Mouse (Mus musculus) kidney, postnatal 0 days (tissue): ENCODE measurements at regions not wholly inside any gene's neighbourhood (a gene's known extent, or its start where the extent isn't known, plus 50 kb on each side); places are given as distances from the start of the nearest gene placed in this dataset.

Source experiments
- ATAC-seq: fragments of 200-750 bp; cut with Nextera tagmentation; replicated peaks from 2 replicates; pipeline ENCODE4 v1.8.0; 2017; ENCODE audit warnings: low read depth, moderate number of reproducible peaks, moderate TSS enrichment, moderate library complexity; ENCODE audit not compliant: low FRiP score
- DNase-seq: peaks from one replicate; pipeline ENCODE4 v3.0.0-alpha.2; 2016; ENCODE audit warnings: low spot score
- H3K27ac ChIP-seq: fragments of 300-500 bp; sonication (generic); 2 replicates; pipeline ENCODE4 v1.5.1; 2014; ENCODE audit warnings: mild to moderate bottlenecking
- H3K27me3 ChIP-seq: fragments of 300-500 bp; sonication (generic); 2 replicates; pipeline ENCODE4 v1.6.1; 2014; ENCODE audit warnings: low read length, mixed read lengths; ENCODE audit not compliant: insufficient read depth
- H3K36me3 ChIP-seq: fragments of 300-500 bp; sonication (generic); 2 replicates; pipeline ENCODE4 v1.6.1; 2014; ENCODE audit warnings: low read length, mixed read lengths; ENCODE audit not compliant: insufficient read depth
- H3K4me1 ChIP-seq: fragments of 300-500 bp; sonication (generic); replicated peaks from 2 replicates; pipeline ENCODE4 v1.6.1; 2014; ENCODE audit warnings: antibody characterized with exemption, low read length, mixed read lengths; ENCODE audit not compliant: insufficient read depth
- H3K4me2 ChIP-seq: fragments of 300-500 bp; sonication (generic); 2 replicates; pipeline ENCODE4 v1.6.1; 2014; ENCODE audit warnings: mild to moderate bottlenecking, low read length, moderate library complexity, mixed read lengths
- H3K4me3 ChIP-seq: fragments of 300-500 bp; sonication (generic); replicated peaks from 2 replicates; pipeline ENCODE4 v1.5.1; 2014; ENCODE audit warnings: low read depth, low read length
- H3K9ac ChIP-seq: fragments of 300-500 bp; sonication (generic); 2 replicates; pipeline ENCODE4 v1.6.1; 2014; ENCODE audit warnings: low read depth, low read length
- H3K9me3 ChIP-seq: fragments of 300-500 bp; sonication (generic); replicated peaks from 2 replicates; pipeline ENCODE4 v1.6.1; 2016; ENCODE audit warnings: low read length, inconsistent platforms, mixed read lengths
- CTCF ChIP-seq: IDR thresholded peaks from 2 replicates; pipeline ENCODE4 v1.5.1; 2016; ENCODE audit warnings: antibody characterized with exemption, low read depth, mild to moderate bottlenecking, moderate library complexity
- WGBS: fragments of 180-500 bp; shearing (Covaris S2); extraction: QIAGEN DNeasy Blood & Tissue Kit; methylation state at CpG from one replicate; pipeline ENCODE4 v1.1.7; 2014; 5-methylcytosine and 5-hydroxymethylcytosine counted together

- no peaks in the 10 kb centered on the region for H3K4me1 ChIP-seq
- no peak overlapping the region for H3K4me3 ChIP-seq
- WGBS: 70% methylated on average over 7 of the region's 7 CpGs
- H3K27ac ChIP-seq: no peak overlapping the region
- TF ChIP-seq CTCF: no peak
- H3K36me3 ChIP-seq: no peaks in the 10 kb centered on the region
- H3K4me2 ChIP-seq: no peak overlapping the region
- ATAC-seq (no peak), DNase-seq (no peak)
- H3K9me3 ChIP-seq: no peaks in the 10 kb centered on the region
- H3K9ac ChIP-seq: no peak overlapping the region
- H3K27me3 ChIP-seq: no peaks in the 10 kb centered on the region
Measured at GRCm38 (mm10) chr6:143475296-143475695, 308.3 kb downstream of the Etnk1 start.

GRCm38 (mm10) chr6:143477396-143477795 lies 310.4 kb downstream of the Etnk1 start:
- H3K27ac ChIP-seq: no peak overlapping the region
- H3K4me2 ChIP-seq: no peak overlapping the region
- no peak overlapping the region for H3K4me3 ChIP-seq
- H3K9ac ChIP-seq: no peak overlapping the region
- H3K9me3 ChIP-seq: no peaks in the 10 kb centered on the region
- no peaks in the 10 kb centered on the region for H3K27me3 ChIP-seq
- no peaks in the 10 kb centered on the region for H3K36me3 ChIP-seq
- H3K4me1 ChIP-seq: no peaks in the 10 kb centered on the region
- TF ChIP-seq CTCF: no peak
- 96% methylated on average over 2 of the region's 2 CpGs for WGBS
- ATAC-seq (no peak), DNase-seq (no peak)

GRCm38 (mm10) chr6:143479239-143479638 lies 312.2 kb downstream of the Etnk1 start:
- TF ChIP-seq CTCF: no peak
- Histone ChIP-seq H3K36me3 (no peaks in the 10 kb centered on the region), H3K4me3 (no peak overlapping the region), H3K9me3 (no peaks in the 10 kb centered on the region), H3K9ac (no peak overlapping the region), H3K4me2 (no peak overlapping the region), H3K4me1 (no peaks in the 10 kb centered on the region), H3K27me3 (no peaks in the 10 kb centered on the region), H3K27ac (no peak overlapping the region)
- ATAC-seq (no peak), DNase-seq (no peak)
- 65% methylated on average over 7 of the region's 7 CpGs for WGBS

GRCm38 (mm10) chr6:143479701-143480388 lies 312.8 kb downstream of the Etnk1 start:
- H3K4me1 ChIP-seq: no peaks in the 10 kb centered on the region
- H3K27me3 ChIP-seq: no peaks in the 10 kb centered on the region
- no peaks in the 10 kb centered on the region for H3K9me3 ChIP-seq
- no peak overlapping the region for H3K9ac ChIP-seq
- ATAC-seq (no peak), DNase-seq (no peak)
- H3K4me2 ChIP-seq: no peak overlapping the region
- H3K36me3 ChIP-seq: no peaks in the 10 kb centered on the region
- WGBS: 75% methylated on average over 6 of the region's 6 CpGs
- no peak overlapping the region for H3K4me3 ChIP-seq
- no peak for TF ChIP-seq CTCF
- no peak overlapping the region for H3K27ac ChIP-seq

GRCm38 (mm10) chr6:143482272-143482671 lies 315.3 kb downstream of the Etnk1 start:
- 89% methylated on average over 4 of the region's 4 CpGs for WGBS
- no peak for ATAC-seq
- Histone ChIP-seq H3K27ac (no peak overlapping the region), H3K4me2 (no peak overlapping the region), H3K27me3 (no peaks in the 10 kb centered on the region), H3K9me3 (no peaks in the 10 kb centered on the region), H3K4me3 (no peak overlapping the region), H3K36me3 (no peaks in the 10 kb centered on the region), H3K4me1 (no peaks in the 10 kb centered on the region), H3K9ac (no peak overlapping the region)
- no peak for DNase-seq
- peak; percentile 30; the same call in 1 of the 2 replicates for TF ChIP-seq CTCF

GRCm38 (mm10) chr6:143482868-143483267 lies 315.8 kb downstream of the Etnk1 start:
- Histone ChIP-seq H3K27ac (no peak overlapping the region), H3K4me1 (no peaks in the 10 kb centered on the region), H3K9ac (no peak overlapping the region), H3K4me2 (no peak overlapping the region), H3K36me3 (no peaks in the 10 kb centered on the region), H3K4me3 (no peak overlapping the region), H3K9me3 (no peaks in the 10 kb centered on the region), H3K27me3 (no peaks in the 10 kb centered on the region)
- DNase-seq: no peak
- 92% methylated on average over 6 of the region's 6 CpGs for whole genome bisulfite sequencing
- no peak for ATAC-seq
- TF ChIP-seq CTCF: no peak

GRCm38 (mm10) chr6:143484941-143485340 lies 317.9 kb downstream of the Etnk1 start:
- H3K9me3 ChIP-seq: no peaks in the 10 kb centered on the region
- H3K4me3 ChIP-seq: no peak overlapping the region
- TF ChIP-seq CTCF: no peak
- no peaks in the 10 kb centered on the region for H3K36me3 ChIP-seq
- no peak for ATAC-seq
- H3K4me2 ChIP-seq: no peak overlapping the region
- no peaks in the 10 kb centered on the region for H3K4me1 ChIP-seq
- 93% methylated on average over 6 of the region's 6 CpGs for WGBS
- H3K9ac ChIP-seq: no peak overlapping the region
- no peak overlapping the region for H3K27ac ChIP-seq
- DNase-seq: no peak
- no peaks in the 10 kb centered on the region for H3K27me3 ChIP-seq
